Mouse (Mus musculus) embryonic stem cell, embryonic (primary cell): Measurements from ENCODE around the gene Proca1.

Experiments
- CTCF ChIA-PET, 4 experiments: fragments of 300-600 bp in 2 of 4; fragments of 350-600 bp in 2 of 4; sonication (Branson Sonifier 250); formaldehyde crosslinking; loops; one replicate each; lab custom pipeline; 2022; ENCODE audit warnings: inconsistent platforms in 2 of 4; lab: Charles Lee
- POLR2A ChIA-PET, 4 experiments: fragments of 300-600 bp in 2 of 4; fragments of 350-600 bp in 2 of 4; sonication (Branson Sonifier 250); formaldehyde crosslinking; loops; one replicate each; lab custom pipeline; 2022; ENCODE audit warnings: antibody characterized with exemption in 4 of 4, inconsistent platforms in 1 of 4; lab: Charles Lee

Proca1 gene

GRCm38 (mm10) chr11:78193113-78193512 lies at the start of gene Proca1:
Proca1 (plus strand) TSS chr11:78193392.
- ChIA-PET CTCF (interaction anchor here in 2 of 4 experiments (0.6 kb wide), 2 partner anchors 90 to 725 kb away, joined by 4 to 11 read pairs; no protein-coding TSS in a partner anchor), POLR2A (interaction anchor here in 2 of 4 experiments (1.0 to 14.4 kb wide), 6 partner anchors 9 to 50 kb away, joined by 3 to 254 read pairs (median 8); partner anchors contain the start of genes Rpl23a (in 2 of the 2) and Rab34 (in 1 of the 2))

- ChIA-PET POLR2A (interaction anchor here (0.6 to 8.0 kb wide), 19 partner anchors 10 to 129 kb away, joined by 3 to 83 read pairs (median 4); no protein-coding TSS in a partner anchor), CTCF (interaction anchor here in 1 of 4 experiments (0.7 to 1.0 kb wide), 4 partner anchors 15 to 124 kb away, joined by 3 to 5 read pairs (median 4); no protein-coding TSS in a partner anchor)
These were observed 49.7 kb upstream of the Proca1 start for GRCm38 (mm10) chr11:78143520-78143919.

GRCm38 (mm10) chr11:78146168-78146567 lies 47.0 kb upstream of the Proca1 start:
- ChIA-PET CTCF (interaction anchor here (0.6 to 4.3 kb wide), 25 partner anchors 8 to 675 kb away, joined by 3 to 23 read pairs (median 4); partner anchors contain the start of genes Fam222b (in 2 of the 4) and Eral1 (in 1 of the 4)), POLR2A (interaction anchor here (0.7 to 8.0 kb wide), 45 partner anchors 9 to 252 kb away, joined by 3 to 83 read pairs (median 5); partner anchors contain the start of genes Eral1 (in 2 of the 4), Fam222b (in 2 of the 4), Flot2 (in 2 of the 4) and Nek8 (in 2 of the 4))

- CTCF ChIA-PET = interaction anchor here (0.6 to 4.3 kb wide), 19 partner anchors 9 to 178 kb away, joined by 3 to 23 read pairs (median 4); partner anchors contain the start of genes Eral1 (in 1 of the 4), Nek8 (in 1 of the 4) and Tlcd1 (in 1 of the 4)
These were observed 46.3 kb upstream of the Proca1 start for GRCm38 (mm10) chr11:78146707-78147543.

GRCm38 (mm10) chr11:78151161-78151560 lies 42.0 kb upstream of the Proca1 start:
- ChIA-PET POLR2A (interaction anchor here in 3 of 4 experiments (0.6 to 2.0 kb wide), 7 partner anchors 12 to 324 kb away, joined by 3 to 7 read pairs (median 4); partner anchors contain the start of genes Eral1 (in 1 of the 3), Nek8 (in 1 of the 3), Rpl23a (in 1 of the 3) and Tlcd1 (in 1 of the 3)), CTCF (interaction anchor here in 1 of 4 experiments (1.2 kb wide), 1 partner anchor 48 kb away, joined by 9 read pairs; no protein-coding TSS in a partner anchor)

More at GRCm38 (mm10) chr11:78146707-78147543, 46.3 kb upstream of the Proca1 start:
- POLR2A ChIA-PET = interaction anchor here (0.6 to 8.0 kb wide), 43 partner anchors 9 to 253 kb away, joined by 3 to 83 read pairs (median 4); partner anchors contain the start of genes Eral1 (in 2 of the 4), Fam222b (in 2 of the 4), Flot2 (in 2 of the 4) and Nek8 (in 2 of the 4)

- ChIA-PET CTCF (interaction anchor here in 2 of 4 experiments (0.5 to 0.6 kb wide), 2 partner anchors 168 to 439 kb away, joined by 3 to 6 read pairs; no protein-coding TSS in a partner anchor), POLR2A (interaction anchor here in 3 of 4 experiments (0.6 to 3.4 kb wide), 14 partner anchors 9 to 1013 kb away, joined by 3 to 18 read pairs (median 3); partner anchors contain the start of genes Rpl23a (in 2 of the 3), Eral1 (in 1 of the 3), Fam222b (in 1 of the 3) and Nek8 (in 1 of the 3))
These were observed 40.6 kb upstream of the Proca1 start for GRCm38 (mm10) chr11:78152299-78153231.

- POLR2A ChIA-PET = interaction anchor here in 3 of 4 experiments (0.5 to 3.4 kb wide), 6 partner anchors 8 to 556 kb away, joined by 3 to 18 read pairs (median 4); partner anchors contain the start of genes Fam222b (in 1 of the 3) and Rpl23a (in 1 of the 3)
These were observed 39.4 kb upstream of the Proca1 start for GRCm38 (mm10) chr11:78153778-78154177.

GRCm38 (mm10) chr11:78155674-78156073 lies 37.5 kb upstream of the Proca1 start:
- ChIA-PET POLR2A (interaction anchor here in 3 of 4 experiments (0.9 to 18.3 kb wide), 9 partner anchors 8 to 75 kb away, joined by 3 to 438 read pairs (median 4); partner anchors contain the start of genes Nek8 (in 2 of the 3), Rpl23a (in 2 of the 3), Tlcd1 (in 2 of the 3) and Eral1 (in 1 of the 3)), CTCF (interaction anchor here in 2 of 4 experiments (0.7 to 2.4 kb wide), 4 partner anchors 16 to 702 kb away, joined by 3 to 12 read pairs (median 4); no protein-coding TSS in a partner anchor)

More at GRCm38 (mm10) chr11:78153778-78154177, 39.4 kb upstream of the Proca1 start:
- CTCF ChIA-PET = no interaction called here

GRCm38 (mm10) chr11:78156156-78156699 lies 37.0 kb upstream of the Proca1 start:
- ChIA-PET CTCF (interaction anchor here in 2 of 4 experiments (0.7 to 2.4 kb wide), 3 partner anchors 15 to 701 kb away, joined by 3 to 12 read pairs (median 5); no protein-coding TSS in a partner anchor), POLR2A (interaction anchor here in 2 of 4 experiments (0.7 to 19.7 kb wide), 8 partner anchors 8 to 61 kb away, joined by 3 to 461 read pairs (median 4); partner anchors contain the start of genes Nek8 (in 2 of the 2), Rpl23a (in 2 of the 2), Tlcd1 (in 2 of the 2) and Fam222b (in 1 of the 2))

GRCm38 (mm10) chr11:78159096-78159495 lies 34.1 kb upstream of the Proca1 start:
- POLR2A ChIA-PET = interaction anchor here (0.6 to 19.7 kb wide), 21 partner anchors 8 to 177 kb away, joined by 3 to 461 read pairs (median 4); partner anchors contain the start of genes Rpl23a (in 3 of the 4), Nek8 (in 2 of the 4), Tlcd1 (in 2 of the 4) and Fam222b (in 1 of the 4)

GRCm38 (mm10) chr11:78159557-78159956 lies 33.6 kb upstream of the Proca1 start:
- POLR2A ChIA-PET = interaction anchor here (0.6 to 19.7 kb wide), 17 partner anchors 8 to 178 kb away, joined by 3 to 461 read pairs (median 4); partner anchors contain the start of genes Nek8 (in 2 of the 4), Rpl23a (in 2 of the 4), Tlcd1 (in 2 of the 4) and Phf12 (in 1 of the 4)
- CTCF ChIA-PET = interaction anchor here (0.6 to 5.6 kb wide), 25 partner anchors 11 to 188 kb away, joined by 3 to 85 read pairs (median 5); partner anchors contain the start of genes Nek8 (in 2 of the 4), Tlcd1 (in 2 of the 4), Dhrs13 (in 1 of the 4) and Eral1 (in 1 of the 4)

More at GRCm38 (mm10) chr11:78159096-78159495, 34.1 kb upstream of the Proca1 start:
- CTCF ChIA-PET = interaction anchor here (0.6 to 5.6 kb wide), 35 partner anchors 11 to 188 kb away, joined by 3 to 85 read pairs (median 4); partner anchors contain the start of genes Nek8 (in 2 of the 4), Tlcd1 (in 2 of the 4), Dhrs13 (in 1 of the 4) and Fam222b (in 1 of the 4)

GRCm38 (mm10) chr11:78160171-78160570 lies 33.0 kb upstream of the Proca1 start:
- ChIA-PET CTCF (interaction anchor here (0.6 to 5.6 kb wide), 13 partner anchors 10 to 189 kb away, joined by 3 to 85 read pairs (median 7); partner anchors contain the start of genes Nek8 (in 2 of the 4), Tlcd1 (in 2 of the 4) and Eral1 (in 1 of the 4)), POLR2A (interaction anchor here in 3 of 4 experiments (0.6 to 19.7 kb wide), 11 partner anchors 7 to 178 kb away, joined by 3 to 461 read pairs (median 5); partner anchors contain the start of genes Nek8 (in 2 of the 3), Rpl23a (in 2 of the 3), Tlcd1 (in 2 of the 3) and Phf12 (in 1 of the 3))

GRCm38 (mm10) chr11:78160675-78161074 lies 32.5 kb upstream of the Proca1 start:
- ChIA-PET POLR2A (interaction anchor here in 3 of 4 experiments (0.6 to 19.7 kb wide), 12 partner anchors 7 to 179 kb away, joined by 3 to 461 read pairs (median 5); partner anchors contain the start of genes Nek8 (in 2 of the 3), Rpl23a (in 2 of the 3), Tlcd1 (in 2 of the 3) and Phf12 (in 1 of the 3)), CTCF (interaction anchor here (0.6 to 5.6 kb wide), 9 partner anchors 10 to 141 kb away, joined by 3 to 85 read pairs (median 8); partner anchors contain the start of genes Nek8 (in 1 of the 4) and Tlcd1 (in 1 of the 4))

GRCm38 (mm10) chr11:78161169-78161568 lies 32.0 kb upstream of the Proca1 start:
- POLR2A ChIA-PET = interaction anchor here in 2 of 4 experiments (1.1 to 19.7 kb wide), 7 partner anchors 8 to 177 kb away, joined by 3 to 461 read pairs (median 5); partner anchors contain the start of genes Nek8 (in 2 of the 2), Rpl23a (in 2 of the 2), Tlcd1 (in 2 of the 2) and Eral1 (in 1 of the 2)
- CTCF ChIA-PET = interaction anchor here in 2 of 4 experiments (0.6 to 5.6 kb wide), 5 partner anchors 9 to 61 kb away, joined by 3 to 85 read pairs (median 4); no protein-coding TSS in a partner anchor
